Mouse (Mus musculus) bone marrow macrophage, adult 2 months (primary cell): ENCODE measurements around the gene Col26a1.

ENCODE experiments used
- CTCF ChIP-seq: IDR thresholded peaks from 2 replicates; pipeline ENCODE4 v1.5.1; 2012; ENCODE audit warnings: low read depth, mild to moderate bottlenecking, low read length, moderate library complexity
- POLR2A ChIP-seq: IDR thresholded peaks from 2 replicates; pipeline ENCODE4 v1.6.1; 2012; ENCODE audit warnings: mild to moderate bottlenecking, low read depth, low read length, borderline replicate concordance

GRCm38 (mm10) chr5:136714879-136715278 is 168.1 kb downstream of the Col26a1 start:
- peak; percentile 46; the same call in 1 of the 2 replicates for TF ChIP-seq CTCF
- no peak for TF ChIP-seq POLR2A
